Mouse (Mus musculus): ENCODE data around the gene Snu13.

Gene Snu13

DNA sequence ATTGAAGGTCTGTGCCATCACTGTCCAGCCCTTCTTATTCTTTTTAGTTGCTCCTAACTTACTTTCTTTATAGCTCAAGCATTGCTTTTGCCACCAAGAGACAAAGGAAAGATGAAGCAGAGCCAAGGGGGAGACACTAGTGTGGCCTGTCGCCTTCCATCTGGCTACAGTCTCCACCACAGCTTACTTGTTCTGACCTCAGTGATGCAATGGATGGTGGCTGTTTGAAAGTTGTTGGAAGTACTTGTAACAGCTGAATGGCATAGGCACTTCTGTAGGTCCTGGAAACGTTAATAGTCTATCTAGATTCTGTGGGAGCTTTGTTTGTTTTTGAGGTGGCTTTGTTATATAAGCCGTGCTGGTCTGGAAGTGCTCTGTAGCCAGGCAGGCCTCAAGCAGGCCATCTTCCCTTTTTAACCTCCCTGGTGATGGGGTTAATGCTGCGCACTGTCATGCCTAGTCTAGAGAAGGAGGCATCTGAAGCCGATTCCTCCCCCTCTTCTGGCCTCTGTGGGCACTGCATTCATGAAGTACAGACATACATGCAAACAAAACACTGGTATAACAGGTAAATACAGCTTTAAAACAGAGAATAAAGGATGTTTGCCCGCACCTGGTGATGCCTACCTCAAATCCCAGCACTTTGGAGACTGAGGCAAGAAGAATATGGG is 23.3 kb downstream of the Snu13 start:
- DNase-seq = no peak

DNA sequence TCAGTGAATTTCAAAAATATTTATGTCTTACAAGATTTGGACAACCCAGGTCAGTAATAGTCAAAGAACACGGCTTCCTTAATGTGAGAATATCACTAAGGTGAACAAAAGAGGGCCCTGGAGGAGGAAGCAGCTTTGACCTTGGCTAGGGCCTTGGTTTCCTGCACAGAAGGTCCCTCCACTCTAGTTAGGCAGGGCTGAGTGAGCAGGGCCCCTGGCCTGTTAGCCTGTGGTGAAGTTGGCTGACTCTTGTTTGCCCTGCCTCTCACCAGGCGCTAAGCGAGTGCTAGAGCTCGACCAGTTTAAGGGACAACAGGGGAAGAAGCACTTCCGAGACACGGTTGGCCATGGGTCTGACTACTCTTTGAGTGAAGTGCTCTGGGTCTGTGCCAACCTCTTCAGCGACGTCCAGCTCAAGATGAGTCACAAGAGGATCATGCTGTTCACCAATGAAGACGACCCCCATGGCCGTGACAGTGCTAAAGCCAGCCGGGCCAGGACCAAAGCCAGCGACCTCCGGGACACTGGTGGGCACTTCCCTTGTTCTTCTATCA is 24.8 kb downstream of the Snu13 start:
- DNase-seq = no peak

DNA sequence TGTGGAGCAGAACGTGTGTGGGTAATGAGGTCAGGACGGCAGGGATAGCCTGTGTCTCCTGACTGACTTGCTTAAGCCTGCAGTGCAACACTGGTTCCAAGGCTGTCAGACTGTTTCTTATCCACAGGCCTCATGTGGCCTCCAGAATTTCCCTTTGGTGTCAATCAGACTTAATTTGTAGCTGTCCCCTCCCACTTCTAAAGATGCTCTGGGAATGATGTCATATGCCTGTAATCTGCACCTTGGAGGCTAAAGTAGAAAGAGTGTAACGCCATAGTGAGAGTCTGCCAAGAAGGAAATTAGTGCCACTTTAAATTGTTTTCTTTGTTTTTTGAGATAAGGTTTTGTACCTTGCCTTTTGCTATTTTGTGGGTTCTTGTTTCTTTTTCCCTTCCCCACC is 28.1 kb downstream of the Snu13 start:
- DNase-seq = no peak

DNA sequence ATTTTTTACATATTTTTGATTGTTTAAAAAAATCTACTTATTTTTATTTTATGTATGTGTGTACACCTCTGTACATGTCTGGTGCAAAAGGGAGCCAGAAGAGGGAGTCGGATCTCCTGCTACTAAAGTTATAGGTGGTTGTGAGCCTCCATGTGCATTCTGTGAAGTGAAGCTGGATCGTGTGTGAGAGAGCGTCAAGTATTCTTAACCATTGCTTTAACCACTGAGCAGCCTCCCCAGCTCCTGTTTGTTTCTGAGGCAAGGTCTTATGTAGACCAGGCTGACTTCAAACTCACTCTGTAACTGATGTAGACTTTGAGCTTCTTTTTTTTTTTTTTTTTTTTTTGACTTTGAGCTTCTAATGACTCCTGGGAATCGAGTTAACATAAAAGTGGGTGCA is 29.9 kb downstream of the Snu13 start:
- DNase-seq = no peak

DNA sequence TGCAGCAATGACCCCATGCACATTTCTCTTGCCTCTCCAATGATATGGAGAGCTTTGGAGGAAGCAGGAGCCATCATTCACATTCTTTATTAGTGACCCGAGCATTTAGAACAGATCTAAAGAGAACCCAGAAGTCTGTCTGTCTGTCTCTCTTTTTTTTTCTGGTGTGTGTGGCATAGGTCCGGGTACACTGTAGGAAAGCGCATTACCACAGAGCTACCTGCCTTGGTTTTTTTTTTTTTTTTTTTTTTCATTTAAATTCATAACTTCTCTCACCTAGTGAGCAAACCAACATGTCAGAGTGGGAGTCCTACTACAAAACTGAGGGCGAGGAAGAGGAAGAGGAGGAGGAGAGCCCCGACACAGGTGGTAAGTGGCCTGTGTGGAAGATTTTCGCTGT is 30.6 kb downstream of the Snu13 start:
- DNase-seq = no peak

DNA sequence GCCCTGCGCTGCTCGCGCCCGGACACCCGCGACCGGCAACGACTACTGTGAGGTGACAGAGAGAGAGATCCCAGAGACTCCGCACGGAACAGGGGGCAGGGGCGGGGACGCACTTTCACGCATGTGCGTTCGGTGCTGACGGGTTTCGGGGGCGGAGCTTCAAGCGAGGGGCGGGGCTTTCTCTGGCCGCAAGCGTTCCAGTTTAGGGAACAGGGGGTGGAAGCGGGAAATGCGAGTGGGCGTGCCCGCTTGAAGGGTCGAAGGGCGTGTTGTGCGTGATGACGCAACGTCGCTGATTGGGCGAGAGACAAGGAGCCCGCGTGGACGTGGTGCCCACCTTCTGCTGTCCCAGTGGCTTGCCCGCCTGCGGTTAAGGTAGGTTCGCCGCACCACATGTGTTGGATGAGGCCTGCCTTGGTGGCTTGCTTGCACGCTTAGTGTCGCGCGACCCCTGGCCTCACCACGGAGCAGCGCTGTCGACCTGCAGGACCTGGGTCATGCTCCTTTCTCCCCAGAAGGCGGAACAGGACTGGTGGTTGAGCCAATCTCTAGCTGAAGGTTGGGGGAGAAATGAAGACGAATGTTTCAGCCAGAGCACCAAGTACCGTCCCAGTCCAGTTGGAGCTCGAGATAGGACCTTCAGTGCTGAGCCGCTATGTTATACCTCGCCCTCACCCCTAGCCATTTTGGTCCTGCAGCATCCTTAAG is 31.1 kb downstream of the Snu13 start:
- DNase-seq = peak; percentile 100

DNA sequence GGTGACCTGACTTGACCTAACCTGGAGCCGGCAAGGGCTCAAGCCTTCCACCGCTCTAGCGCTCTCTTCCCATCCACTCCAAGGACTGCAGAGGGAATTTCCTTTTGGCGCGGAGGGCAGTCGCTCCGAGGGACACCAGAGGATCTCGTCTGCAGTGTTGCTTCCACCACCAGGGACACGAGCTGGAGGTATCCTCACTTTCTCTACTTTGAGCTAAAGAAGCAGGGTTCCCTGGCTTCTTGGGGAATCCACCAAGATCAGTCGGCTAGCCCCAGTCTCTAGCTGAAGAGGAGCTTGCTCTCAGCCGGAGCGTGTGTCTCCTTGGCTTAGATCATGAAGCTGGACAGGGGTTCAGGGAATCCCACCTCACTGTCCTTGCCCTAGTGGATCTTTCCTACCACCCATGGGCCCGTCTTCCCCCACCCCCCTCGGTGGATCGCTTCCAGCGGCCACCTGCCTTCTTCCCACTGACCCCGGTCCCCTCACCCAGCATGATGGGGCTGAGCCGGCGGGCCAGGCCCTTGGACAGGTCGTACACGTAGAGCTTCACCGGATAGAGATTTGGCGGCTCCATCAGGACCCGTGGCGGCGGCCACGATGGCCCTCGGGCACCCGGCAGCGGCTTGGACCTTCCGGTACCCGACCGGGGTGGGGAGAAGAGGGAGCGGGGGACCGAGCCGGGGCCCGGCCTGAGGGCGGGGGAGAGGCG is 31.9 kb downstream of the Snu13 start:
- peak; percentile 16 for DNase-seq

DNA sequence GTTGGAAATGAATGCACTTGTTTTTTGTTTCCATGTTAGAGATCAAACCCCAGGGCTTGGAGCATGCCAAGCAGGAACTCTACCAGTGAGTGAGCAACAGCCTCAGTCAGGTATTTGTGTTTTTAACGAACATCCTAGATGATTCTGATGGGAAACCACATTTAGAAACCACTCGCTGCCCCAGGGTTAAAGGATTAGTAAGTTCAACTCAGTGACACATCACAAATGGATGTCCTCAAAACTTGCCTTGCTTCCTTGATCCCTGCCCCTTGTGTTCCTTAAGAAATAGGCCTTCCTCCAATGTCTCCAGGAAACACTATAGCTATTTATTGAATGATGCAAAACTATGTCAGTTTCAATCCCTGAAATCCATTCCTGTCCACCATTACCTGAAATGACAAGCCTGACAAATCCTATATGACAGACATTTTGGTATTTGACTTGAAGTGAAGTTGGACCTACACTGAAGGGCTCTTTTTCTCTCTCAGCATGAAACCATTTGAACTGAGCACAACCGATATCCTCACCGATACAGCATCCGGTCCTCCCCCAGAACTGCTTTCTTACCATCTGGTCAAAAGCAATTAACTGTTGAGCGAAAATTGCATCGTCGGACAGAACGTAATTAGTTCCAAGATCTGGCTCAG is 32.5 kb downstream of the Snu13 start:
- DNase-seq = no peak

DNA sequence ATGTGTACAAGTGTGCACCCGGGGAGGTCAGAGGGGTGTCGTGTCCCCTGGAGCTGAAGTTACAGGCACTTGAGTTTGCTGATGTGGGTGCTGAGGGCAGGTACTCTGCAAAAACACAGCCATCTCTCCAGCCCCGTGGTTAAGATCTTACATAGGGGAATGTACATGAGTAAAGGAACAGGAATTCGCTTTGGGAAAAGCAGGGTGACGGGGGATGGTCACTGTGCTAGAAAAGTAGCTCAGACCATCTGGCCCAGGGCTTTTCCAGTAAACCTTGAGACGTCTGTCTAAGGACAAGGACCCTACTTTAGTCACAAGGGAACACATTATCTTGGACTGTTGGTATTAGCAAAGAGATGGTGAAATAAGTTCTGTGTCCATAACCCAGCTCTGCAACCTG is 35.5 kb downstream of the Snu13 start:
- no peak for DNase-seq

DNA sequence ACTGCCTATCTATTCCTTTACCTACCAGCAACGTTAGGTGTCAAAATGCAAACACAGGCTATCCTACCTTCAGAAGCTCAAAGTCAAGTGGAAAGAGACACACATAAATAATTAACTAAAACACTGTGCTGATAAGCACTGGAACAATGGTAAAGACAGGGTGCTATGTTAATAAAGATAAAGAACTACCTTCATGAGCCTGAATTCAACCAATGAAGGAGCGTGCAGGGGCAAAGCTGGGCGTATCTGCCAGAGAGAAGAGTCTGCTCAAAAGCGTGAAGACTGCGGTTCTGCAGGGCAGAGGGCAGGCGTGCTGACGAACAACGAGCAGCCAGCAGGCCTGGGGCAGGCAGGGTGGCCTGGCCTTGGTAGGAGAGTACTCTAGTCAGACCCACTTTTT is 43.1 kb downstream of the Snu13 start:
- peak; percentile 30 for DNase-seq

DNA sequence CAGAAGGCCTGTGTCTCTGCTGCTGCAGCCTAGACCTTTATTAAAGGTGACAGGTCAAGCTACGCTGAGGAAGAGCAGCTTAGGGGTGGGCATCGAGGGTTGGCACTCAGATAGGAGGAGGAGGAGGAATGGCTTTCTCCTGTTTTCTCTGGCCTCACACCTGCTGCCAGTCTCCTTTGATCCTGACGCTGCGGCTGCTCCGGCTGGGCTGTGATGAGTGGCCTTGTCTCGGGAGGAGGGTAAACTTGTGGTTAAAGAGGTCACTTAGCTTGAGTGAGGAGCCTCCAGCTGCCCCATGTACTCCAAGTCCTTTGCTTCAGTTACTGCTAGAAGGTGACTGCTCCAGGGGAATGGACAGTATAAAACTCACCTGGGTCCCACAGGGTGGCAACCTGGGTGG is 53.4 kb downstream of the Snu13 start:
- DNase-seq = no peak

DNA sequence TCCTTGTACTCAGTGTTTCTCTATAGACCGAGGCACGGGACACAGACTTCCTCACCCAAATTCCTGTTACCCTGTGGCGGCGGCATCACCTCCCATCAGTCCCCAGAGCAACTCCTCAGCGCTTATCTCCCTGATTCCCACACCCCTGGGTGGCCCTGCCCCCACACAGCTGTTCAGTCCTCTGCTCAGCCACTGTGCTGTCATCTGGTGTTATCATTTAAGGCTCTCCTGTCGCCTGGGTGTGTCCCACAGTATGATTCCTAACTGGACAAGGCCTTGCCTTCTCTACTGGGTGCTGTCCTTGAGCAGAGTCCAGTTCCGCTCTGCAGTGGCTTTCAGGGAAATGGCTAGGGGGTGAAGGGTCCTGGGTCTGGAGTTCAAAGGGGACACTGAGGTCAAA is 56.8 kb downstream of the Snu13 start:
- DNase-seq = peak; percentile 90
